Mouse (Mus musculus) megakaryocyte, embryonic 14.5 days (primary cell): ENCODE measurements at regions not wholly inside any gene's neighbourhood (a gene's known extent, or its start where the extent isn't known, plus 50 kb on each side); places are given as distances from the start of the nearest gene placed in this dataset.

Source experiments
- FLI1 ChIP-seq: IDR thresholded peaks from 2 replicates; pipeline ENCODE4 v1.6.1; 2012; ENCODE audit warnings: low read length, inconsistent platforms, mixed read lengths
- GATA1 ChIP-seq: IDR thresholded peaks from 3 replicates; pipeline ENCODE4 v1.6.1; 2012; ENCODE audit warnings: mixed read lengths, low read length, inconsistent platforms, borderline replicate concordance

GRCm38 (mm10) chr4:53218752-53219151, 59.1 kb upstream of the Abca1 start:
- TF ChIP-seq GATA1 (no peak), FLI1 (no peak)
